Mouse (Mus musculus) neural tube, embryonic 14.5 days (tissue): ENCODE data around the gene Lhx1. TPM values are rescaled to one million over a fixed set of nuclear protein-coding genes. Genes with fewer than 3 reads are reported as not detected.

Experiments used
- ATAC-seq: fragments of 200-750 bp; cut with Nextera tagmentation; 2 replicates; pipeline ENCODE4 v1.8.0; 2017; ENCODE audit warnings: low read depth, mild to moderate bottlenecking, moderate TSS enrichment, moderate library complexity
- H3K27ac ChIP-seq: fragments of 300-500 bp; sonication (generic); 2 replicates; pipeline ENCODE4 v1.5.1; 2014; ENCODE audit warnings: low read depth, mild to moderate bottlenecking, control low read depth, low read length, moderate library complexity, mixed read lengths
- H3K27me3 ChIP-seq: fragments of 300-500 bp; sonication (generic); 2 replicates; pipeline ENCODE4 v1.6.1; 2014; ENCODE audit warnings: low read length; ENCODE audit not compliant: control insufficient read depth, insufficient read depth
- H3K36me3 ChIP-seq: fragments of 300-500 bp; sonication (generic); 2 replicates; pipeline ENCODE4 v1.6.1; 2014; ENCODE audit warnings: low read length, mixed read lengths; ENCODE audit not compliant: control insufficient read depth, insufficient read depth
- H3K4me1 ChIP-seq: fragments of 300-500 bp; sonication (generic); 2 replicates; pipeline ENCODE4 v1.6.1; 2014; ENCODE audit warnings: low read length; ENCODE audit not compliant: control insufficient read depth, insufficient read depth
- H3K4me2 ChIP-seq: fragments of 300-500 bp; sonication (generic); 2 replicates; pipeline ENCODE4 v1.6.1; 2014; ENCODE audit warnings: mild to moderate bottlenecking, low read depth, low read length, control low read depth
- H3K4me3 ChIP-seq: fragments of 300-500 bp; sonication (generic); 2 replicates; pipeline ENCODE4 v1.5.1; 2014; ENCODE audit warnings: low read depth, low read length, control low read depth, mixed read lengths
- H3K9ac ChIP-seq: fragments of 300-500 bp; sonication (generic); replicated peaks from 2 replicates; pipeline ENCODE4 v1.6.1; 2014; ENCODE audit warnings: low read depth, mild to moderate bottlenecking, control low read depth, low read length, mixed read lengths
- H3K9me3 ChIP-seq: fragments of 300-500 bp; sonication (generic); 2 replicates; pipeline ENCODE4 v1.6.1; 2016; ENCODE audit warnings: low read length; ENCODE audit not compliant: control insufficient read depth
- WGBS: fragments of 180-500 bp; shearing (Covaris S2); extraction: QIAGEN DNeasy Blood & Tissue Kit; methylation state at CpG from one replicate; pipeline ENCODE4 v1.1.7; 2014; 5-methylcytosine and 5-hydroxymethylcytosine counted together
- polyA plus RNA-seq: library from polyadenylated mRNA; unstranded; fragments of >200 nt; fragmentation: Nextera tagmentation; extraction: Ambion mirVana; gene quantifications from 2 replicates; pipeline ENCODE4 v1.2.1, GENCODE M21; 2014

Lhx1 gene
- polyA plus RNA-seq, 1 experiment from 2014 or later, result 48.0 TPM

GRCm38 (mm10) chr11:84522577-84523320 lies 2.6 kb downstream of the Lhx1 start:
- ATAC-seq, result no peak
- Histone ChIP-seq H3K9ac (peak overlapping the region; percentile 64), H3K4me1 (0 out of 2 replicates have a peak, but pooled peaks cover 6% of the 10 kb centered on the region), H3K27ac (peak overlapping the region; percentile 88), H3K9me3 (no peaks in the 10 kb centered on the region), H3K36me3 (no peaks in the 10 kb centered on the region), H3K4me2 (peak overlapping the region; percentile 50), H3K27me3 (peaks cover 32% of the 10 kb centered on the region), H3K4me3 (peak overlapping the region; percentile 43)
- WGBS, result under 1% methylated on average over 40 of the region's 40 CpGs

DNA sequence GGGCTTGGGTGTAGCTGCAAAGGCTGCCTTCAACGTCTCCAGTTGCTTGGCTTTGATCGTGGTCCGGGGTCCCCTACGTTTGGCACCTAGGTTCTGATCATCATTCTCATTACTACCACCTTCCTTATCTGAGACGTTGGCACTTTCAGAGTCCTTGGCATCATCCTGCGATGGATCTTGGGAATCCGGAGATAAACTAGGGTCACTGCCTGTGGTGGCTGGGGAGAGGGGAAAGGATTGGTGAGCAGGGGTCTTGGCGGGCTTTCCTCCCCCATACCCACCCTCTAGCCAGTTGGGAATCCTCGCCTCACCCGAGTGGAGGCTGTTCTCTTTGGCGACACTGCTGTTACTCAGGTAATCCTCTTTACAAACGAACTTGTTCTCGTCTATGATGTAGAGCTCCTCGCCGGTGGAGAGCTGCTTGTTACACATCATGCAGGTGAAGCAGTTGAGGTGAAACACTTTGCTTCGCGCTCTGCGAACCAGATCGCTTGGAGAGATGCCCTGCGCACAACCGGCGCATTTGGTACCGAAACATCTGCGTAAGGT lies 3.5 kb downstream of the Lhx1 start:
- H3K4me1 ChIP-seq, result 0 out of 2 replicates have a peak, but pooled peaks cover 6% of the 10 kb centered on the region
- peaks cover 33% of the 10 kb centered on the region for H3K27me3 ChIP-seq
- 3% methylated on average over 24 of the region's 24 CpGs for WGBS

GRCm38 (mm10) chr11:84521071-84521390 lies 4.3 kb downstream of the Lhx1 start:
- ATAC-seq, result no peak

More for the DNA sequence above, 3.5 kb downstream of the Lhx1 start:
- H3K9me3 ChIP-seq, result no peaks in the 10 kb centered on the region
- no peaks in the 10 kb centered on the region for H3K36me3 ChIP-seq
- H3K4me3 ChIP-seq, result peak overlapping the region; percentile 43
- no peak for ATAC-seq
- H3K27ac ChIP-seq, result peak overlapping the region; percentile 88
- H3K9ac ChIP-seq, result peak overlapping the region; percentile 64
- peak overlapping the region; percentile 50 for H3K4me2 ChIP-seq

DNA sequence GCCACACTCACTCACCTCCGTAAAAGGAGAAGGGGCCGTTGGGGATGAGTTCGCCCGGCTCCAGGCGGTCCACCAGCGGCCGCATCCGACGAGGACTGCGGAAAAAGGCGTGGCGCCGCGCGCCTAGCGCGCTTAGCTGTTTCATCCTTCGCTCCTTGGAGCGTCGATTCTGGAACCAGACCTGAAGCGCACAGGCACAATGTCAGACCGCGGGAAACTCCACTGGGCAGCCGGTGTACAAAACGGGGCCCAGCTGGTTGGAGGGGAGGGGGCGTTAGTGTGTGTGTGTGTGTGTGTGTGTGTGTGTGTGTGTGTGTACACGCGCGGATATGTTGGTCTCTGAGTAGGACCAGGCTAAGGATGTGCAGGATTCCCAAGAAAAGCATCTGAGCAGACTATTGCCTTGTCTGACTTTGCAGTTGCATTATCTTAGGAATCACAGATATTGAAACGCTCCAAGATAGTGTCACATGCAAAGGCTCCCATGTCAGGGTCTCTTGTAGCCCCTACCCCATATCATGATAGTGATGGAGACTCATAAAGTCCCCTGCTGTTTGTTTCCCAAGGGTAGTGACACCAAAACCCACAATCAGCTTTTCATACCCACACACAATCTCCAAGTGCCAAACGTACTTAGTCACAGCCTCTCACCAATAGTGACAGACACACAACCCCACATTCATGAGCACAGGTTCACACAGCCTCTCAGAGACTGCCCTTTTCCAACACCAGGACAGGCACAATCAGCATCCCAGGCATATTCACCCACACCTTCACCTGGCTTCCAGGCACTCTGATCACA lies 4.9 kb downstream of the Lhx1 start:
- no peaks in the 10 kb centered on the region for H3K36me3 ChIP-seq
- ATAC-seq, result no peak
- H3K27me3 ChIP-seq, result peaks cover 35% of the 10 kb centered on the region
- H3K9me3 ChIP-seq, result no peaks in the 10 kb centered on the region
- peak overlapping the region; percentile 50 for H3K4me2 ChIP-seq
- under 1% methylated on average over 31 of the region's 31 CpGs for WGBS
- H3K27ac ChIP-seq, result peak overlapping the region; percentile 88
- peak overlapping the region; percentile 43 for H3K4me3 ChIP-seq
- H3K9ac ChIP-seq, result peak overlapping the region; percentile 64
- no peaks in the 10 kb centered on the region for H3K4me1 ChIP-seq

More at GRCm38 (mm10) chr11:84521071-84521390, 4.3 kb downstream of the Lhx1 start:
- Histone ChIP-seq H3K4me2 (peak overlapping the region; percentile 50), H3K9me3 (no peaks in the 10 kb centered on the region), H3K4me1 (0 out of 2 replicates have a peak, but pooled peaks cover 4% of the 10 kb centered on the region), H3K9ac (peak overlapping the region; percentile 64), H3K36me3 (no peaks in the 10 kb centered on the region), H3K27ac (peak overlapping the region; percentile 88), H3K4me3 (peak overlapping the region; percentile 43), H3K27me3 (peaks cover 35% of the 10 kb centered on the region)
- WGBS, result 13% methylated on average over 3 of the region's 3 CpGs

- WGBS, result 3% methylated on average over 34 of the region's 34 CpGs
These were observed 5.6 kb downstream of the Lhx1 start for GRCm38 (mm10) chr11:84519576-84520268.

GRCm38 (mm10) chr11:84519036-84519435 lies 6.3 kb downstream of the Lhx1 start:
- no peak for ATAC-seq
- H3K4me3 ChIP-seq, result peak overlapping the region; percentile 43
- H3K4me2 ChIP-seq, result peak overlapping the region; percentile 50
- WGBS, result 6% methylated on average over 12 of the region's 12 CpGs
- no peaks in the 10 kb centered on the region for H3K36me3 ChIP-seq
- peak overlapping the region; percentile 64 for H3K9ac ChIP-seq
- no peaks in the 10 kb centered on the region for H3K9me3 ChIP-seq
- peak overlapping the region; percentile 88 for H3K27ac ChIP-seq
- H3K4me1 ChIP-seq, result peaks cover 1% of the 10 kb centered on the region; the same call in 1 of the 2 replicates
- peaks cover 32% of the 10 kb centered on the region for H3K27me3 ChIP-seq

More at GRCm38 (mm10) chr11:84519576-84520268, 5.6 kb downstream of the Lhx1 start:
- Histone ChIP-seq H3K4me3 (peak overlapping the region; percentile 43), H3K4me2 (peak overlapping the region; percentile 50), H3K36me3 (no peaks in the 10 kb centered on the region), H3K9me3 (no peaks in the 10 kb centered on the region), H3K9ac (peak overlapping the region; percentile 64), H3K27ac (peak overlapping the region; percentile 88), H3K27me3 (peaks cover 32% of the 10 kb centered on the region), H3K4me1 (no peaks in the 10 kb centered on the region)
- ATAC-seq, result no peak

- 24% methylated on average over 5 of the region's 5 CpGs for WGBS
- peak overlapping the region; percentile 64; the same call in 1 of the 2 replicates for H3K9ac ChIP-seq
- H3K9me3 ChIP-seq, result no peaks in the 10 kb centered on the region
- ATAC-seq, result no peak
- peak overlapping the region; percentile 50 for H3K4me2 ChIP-seq
- peaks cover 5% of the 10 kb centered on the region; the same call in 1 of the 2 replicates for H3K4me1 ChIP-seq
- H3K27ac ChIP-seq, result no peak overlapping the region
- H3K27me3 ChIP-seq, result peaks cover 30% of the 10 kb centered on the region
- no peaks in the 10 kb centered on the region for H3K36me3 ChIP-seq
- H3K4me3 ChIP-seq, result peak overlapping the region; percentile 43; the same call in 1 of the 2 replicates
These were observed 7.1 kb downstream of the Lhx1 start for GRCm38 (mm10) chr11:84518261-84518660.

DNA sequence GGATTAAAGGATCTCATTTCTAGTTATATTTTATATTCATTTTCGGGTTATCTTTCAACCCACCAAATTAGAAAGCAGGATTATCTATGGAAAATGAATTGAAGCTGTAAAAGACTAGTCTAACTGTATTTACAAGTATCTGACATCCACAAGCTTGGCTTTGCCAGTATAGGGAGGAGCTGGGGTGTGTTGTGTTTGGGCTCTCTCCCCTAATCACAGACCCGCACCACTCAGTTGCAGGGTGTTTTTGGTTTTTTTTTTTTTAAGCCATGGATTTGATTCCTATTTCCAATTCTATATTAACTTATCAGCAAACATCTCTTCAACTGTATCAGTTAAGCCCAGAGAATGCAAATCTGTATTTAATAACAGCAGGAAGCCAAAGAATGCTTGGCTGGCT lies 7.9 kb downstream of the Lhx1 start:
- Histone ChIP-seq H3K9ac (peak overlapping the region; percentile 50; the same call in 1 of the 2 replicates), H3K36me3 (no peaks in the 10 kb centered on the region), H3K4me3 (peak overlapping the region; percentile 26), H3K27ac (peak overlapping the region; percentile 44), H3K9me3 (no peaks in the 10 kb centered on the region), H3K4me1 (peaks cover 8% of the 10 kb centered on the region; the same call in 1 of the 2 replicates), H3K27me3 (peaks cover 27% of the 10 kb centered on the region), H3K4me2 (peak overlapping the region; percentile 93)
- WGBS, result 13% methylated on average over 2 of the region's 2 CpGs
- ATAC-seq, result no peak
